Mouse (Mus musculus): ENCODE data around the gene Slc22a29. TPM values are rescaled to one million over a fixed set of nuclear protein-coding genes. Genes with fewer than 3 reads are reported as not detected.

Slc22a29 gene
- total and polyA plus RNA-seq, 2 experiments from 2014 or later = not detected

Other genes with a start within 250 kb of the Slc22a29 start
- gene Slc22a28, start 86.9 kb downstream of the Slc22a29 start, total RNA-seq (2014; rRNA removed) = not detected in 2 replicates
- not detected in 2 replicates for gene Slc22a28, start 86.9 kb downstream of the Slc22a29 start, polyA plus RNA-seq (2015; fragmentation: Nextera tagmentation; extraction: Ambion mirVana)
- gene Slc22a30, start 186.2 kb upstream of the Slc22a29 start, total RNA-seq (2014; rRNA removed) = not detected in 2 replicates
- not detected in 2 replicates for gene Slc22a30, start 186.2 kb upstream of the Slc22a29 start, polyA plus RNA-seq (2015; fragmentation: Nextera tagmentation; extraction: Ambion mirVana)

Measured in hindbrain, postnatal 0 days (tissue).